Mouse (Mus musculus): ENCODE measurements around the gene Fgfr2.

DNA sequence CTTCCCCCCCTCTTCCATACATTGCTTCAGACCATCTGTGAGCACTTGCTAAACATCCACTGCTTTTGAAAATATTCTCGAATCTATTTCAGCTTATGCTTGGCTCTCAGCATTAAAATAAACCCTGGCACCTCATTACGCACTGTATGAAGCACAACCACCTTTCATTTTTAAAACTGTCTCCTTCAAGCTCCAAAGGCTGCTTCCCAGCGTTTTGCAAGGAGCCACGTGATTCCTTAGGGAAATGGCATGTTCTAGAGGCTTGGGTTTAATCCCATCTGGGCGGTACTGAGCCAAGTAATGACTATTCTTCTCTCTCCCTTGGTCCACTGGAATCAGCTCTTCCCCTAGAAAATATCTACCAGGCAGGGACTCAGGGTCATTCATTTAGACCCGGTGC lies 1305.2 kb downstream of the Fgfr2 start:
- TF ChIP-seq CTCF (IDR thresholded peaks at IDR 0.05) (no peak), EP300 (IDR thresholded peaks at IDR 0.05) (no peak)
